Mouse (Mus musculus) lung, embryonic 15.5 days (tissue): ENCODE measurements at regions not wholly inside any gene's neighbourhood (a gene's known extent, or its start where the extent isn't known, plus 50 kb on each side); places are given as distances from the start of the nearest gene placed in this dataset.
A peak's percentile ranks its signal among the peaks of the same experiment; 100 is the strongest.
"Not testable (repeated sequence)": the region's sequence is repeated elsewhere in the genome, so short reads cannot be mapped to it uniquely, and the experiment has no call there.

ENCODE experiments used
- ATAC-seq: fragments of 200-750 bp; cut with Nextera tagmentation; 2 replicates; pipeline ENCODE4 v1.8.0; 2017; ENCODE audit warnings: moderate number of reproducible peaks, borderline replicate concordance; ENCODE audit not compliant: low FRiP score, low TSS enrichment; ENCODE audit errors: extremely low read depth
- H3K27ac ChIP-seq: fragments of 300-500 bp; sonication (generic); 2 replicates; pipeline ENCODE4 v1.5.1; 2015; ENCODE audit warnings: moderate library complexity, mild to moderate bottlenecking, inconsistent platforms
- H3K27me3 ChIP-seq: fragments of 300-500 bp; sonication (generic); 2 replicates; pipeline ENCODE4 v1.6.1; 2015; ENCODE audit warnings: inconsistent platforms
- H3K36me3 ChIP-seq: fragments of 300-500 bp; sonication (generic); 2 replicates; pipeline ENCODE4 v1.6.1; 2015; ENCODE audit warnings: inconsistent platforms
- H3K4me1 ChIP-seq: fragments of 300-500 bp; sonication (generic); 2 replicates; pipeline ENCODE4 v1.6.1; 2015; ENCODE audit warnings: inconsistent platforms
- H3K4me2 ChIP-seq: fragments of 300-500 bp; sonication (generic); 2 replicates; pipeline ENCODE4 v1.6.1; 2015; ENCODE audit warnings: inconsistent platforms, mild to moderate bottlenecking, moderate library complexity
- H3K4me3 ChIP-seq: fragments of 300-500 bp; sonication (generic); 2 replicates; pipeline ENCODE4 v1.5.1; 2015; ENCODE audit warnings: mild to moderate bottlenecking, inconsistent platforms
- H3K9ac ChIP-seq: fragments of 300-500 bp; sonication (generic); 2 replicates; pipeline ENCODE4 v1.6.1; 2015; ENCODE audit warnings: inconsistent platforms
- H3K9me3 ChIP-seq: fragments of 300-500 bp; sonication (generic); 2 replicates; pipeline ENCODE4 v1.6.1; 2016; ENCODE audit warnings: inconsistent platforms
- WGBS: fragments of 180-500 bp; shearing (Covaris S2); methylation state at CpG from one replicate; pipeline ENCODE4 v1.1.7; 2015; 5-methylcytosine and 5-hydroxymethylcytosine counted together

GRCm38 (mm10) chr12:114285082-114285481 lies 741.4 kb downstream of the Adam6a start:
- H3K4me3 ChIP-seq = no peak overlapping the region
- H3K27me3 ChIP-seq = no peaks in the 10 kb centered on the region
- peaks cover 9% of the 10 kb centered on the region for H3K9me3 ChIP-seq
- H3K36me3 ChIP-seq = no peaks in the 10 kb centered on the region
- H3K9ac ChIP-seq = no peak overlapping the region
- no peak overlapping the region for H3K27ac ChIP-seq
- 93% methylated on average over 1 of the region's 1 CpGs for WGBS
- ATAC-seq = no peak
- no peak overlapping the region for H3K4me2 ChIP-seq
- H3K4me1 ChIP-seq = no peaks in the 10 kb centered on the region

GRCm38 (mm10) chr12:114287041-114287440 lies 743.3 kb downstream of the Adam6a start:
- Histone ChIP-seq H3K27me3 (no peaks in the 10 kb centered on the region), H3K4me3 (no peak overlapping the region), H3K36me3 (no peaks in the 10 kb centered on the region), H3K4me2 (no peak overlapping the region), H3K27ac (no peak overlapping the region), H3K4me1 (no peaks in the 10 kb centered on the region), H3K9me3 (peaks cover 8% of the 10 kb centered on the region), H3K9ac (no peak overlapping the region)
- 79% methylated on average over 3 of the region's 3 CpGs for WGBS
- ATAC-seq = no peak

- H3K4me2 ChIP-seq = no peak overlapping the region
- no peak for ATAC-seq
- no peak overlapping the region for H3K27ac ChIP-seq
- H3K36me3 ChIP-seq = no peaks in the 10 kb centered on the region
- H3K4me3 ChIP-seq = no peak overlapping the region
- 92% methylated on average over 3 of the region's 3 CpGs for WGBS
- no peaks in the 10 kb centered on the region for H3K27me3 ChIP-seq
- H3K4me1 ChIP-seq = no peaks in the 10 kb centered on the region
- H3K9ac ChIP-seq = no peak overlapping the region
- peaks cover 4% of the 10 kb centered on the region; the same call in 1 of the 2 replicates for H3K9me3 ChIP-seq
Observed at GRCm38 (mm10) chr12:114291083-114291482, 747.4 kb downstream of the Adam6a start.

- no peaks in the 10 kb centered on the region for H3K4me1 ChIP-seq
- no peaks in the 10 kb centered on the region for H3K36me3 ChIP-seq
- H3K9ac ChIP-seq = no peak overlapping the region
- no peak overlapping the region for H3K27ac ChIP-seq
- H3K27me3 ChIP-seq = no peaks in the 10 kb centered on the region
- H3K4me3 ChIP-seq = no peak overlapping the region
- 69% methylated on average over 5 of the region's 5 CpGs for WGBS
- peaks cover 7% of the 10 kb centered on the region; the same call in 1 of the 2 replicates for H3K9me3 ChIP-seq
- no peak overlapping the region for H3K4me2 ChIP-seq
- no peak for ATAC-seq
Observed at GRCm38 (mm10) chr12:114299771-114300170, 756.1 kb downstream of the Adam6a start.

- 72% methylated on average over 2 of the region's 2 CpGs for WGBS
Observed at GRCm38 (mm10) chr12:114301728-114302127, 758.0 kb downstream of the Adam6a start.

GRCm38 (mm10) chr12:114332552-114332951 lies 788.8 kb downstream of the Adam6a start:
- no peaks in the 10 kb centered on the region for H3K4me1 ChIP-seq
- no peak overlapping the region for H3K4me3 ChIP-seq
- H3K27me3 ChIP-seq = no peaks in the 10 kb centered on the region
- no peak overlapping the region for H3K9ac ChIP-seq
- 0 out of 2 replicates have a peak, but pooled peaks cover 4% of the 10 kb centered on the region for H3K9me3 ChIP-seq
- no peak for ATAC-seq
- no peak overlapping the region for H3K27ac ChIP-seq
- H3K36me3 ChIP-seq = no peaks in the 10 kb centered on the region
- no peak overlapping the region for H3K4me2 ChIP-seq

More at GRCm38 (mm10) chr12:114301728-114302127, 758.0 kb downstream of the Adam6a start:
- Histone ChIP-seq H3K4me2 (no peak overlapping the region), H3K9me3 (peaks cover 7% of the 10 kb centered on the region; the same call in 1 of the 2 replicates), H3K27ac (no peak overlapping the region), H3K4me1 (no peaks in the 10 kb centered on the region), H3K36me3 (no peaks in the 10 kb centered on the region), H3K4me3 (no peak overlapping the region), H3K9ac (no peak overlapping the region), H3K27me3 (no peaks in the 10 kb centered on the region)
- no peak for ATAC-seq

GRCm38 (mm10) chr12:114366276-114366675 lies 822.6 kb downstream of the Adam6a start:
- no peak for ATAC-seq
- H3K4me3 ChIP-seq = no peak overlapping the region
- H3K36me3 ChIP-seq = no peaks in the 10 kb centered on the region
- no peaks in the 10 kb centered on the region for H3K27me3 ChIP-seq
- no peak overlapping the region for H3K9ac ChIP-seq
- H3K9me3 ChIP-seq = no peaks in the 10 kb centered on the region; the same call in 1 of the 2 replicates
- WGBS = 50% methylated on average over 3 of the region's 3 CpGs
- H3K4me1 ChIP-seq = no peaks in the 10 kb centered on the region
- H3K27ac ChIP-seq = no peak overlapping the region
- no peak overlapping the region for H3K4me2 ChIP-seq

GRCm38 (mm10) chr12:114378696-114379350 lies 835.1 kb downstream of the Adam6a start:
- peak overlapping the region; percentile 30 for H3K4me3 ChIP-seq
- not testable (repeated sequence) for H3K27ac ChIP-seq, H3K9me3 ChIP-seq, H3K36me3 ChIP-seq, ATAC-seq, H3K27me3 ChIP-seq, H3K9ac ChIP-seq, H3K4me1 ChIP-seq
- H3K4me2 ChIP-seq = peak overlapping the region; percentile 39
- WGBS = 27% methylated on average over 38 of the region's 43 CpGs

GRCm38 (mm10) chr12:114391447-114391846 lies 847.7 kb downstream of the Adam6a start:
- Histone ChIP-seq H3K27me3 (no peaks in the 10 kb centered on the region), H3K4me1 (no peaks in the 10 kb centered on the region), H3K9me3 (0 out of 2 replicates have a peak, but pooled peaks cover 11% of the 10 kb centered on the region), H3K4me2 (no peak overlapping the region), H3K27ac (no peak overlapping the region), H3K9ac (no peak overlapping the region), H3K4me3 (no peak overlapping the region), H3K36me3 (no peaks in the 10 kb centered on the region)
- no peak for ATAC-seq
- WGBS = 70% methylated on average over 2 of the region's 2 CpGs

- no peaks in the 10 kb centered on the region for H3K27me3 ChIP-seq
- 31% methylated on average over 2 of the region's 2 CpGs for WGBS
Observed at GRCm38 (mm10) chr12:114406206-114406605, 862.5 kb downstream of the Adam6a start.

GRCm38 (mm10) chr12:114434529-114434928 lies 890.8 kb downstream of the Adam6a start:
- ATAC-seq = no peak

More at GRCm38 (mm10) chr12:114406206-114406605, 862.5 kb downstream of the Adam6a start:
- Histone ChIP-seq H3K9ac (no peak overlapping the region), H3K4me1 (no peaks in the 10 kb centered on the region), H3K4me2 (no peak overlapping the region), H3K9me3 (no peaks in the 10 kb centered on the region; the same call in 1 of the 2 replicates), H3K27ac (no peak overlapping the region), H3K4me3 (no peak overlapping the region), H3K36me3 (no peaks in the 10 kb centered on the region)
- ATAC-seq = no peak

GRCm38 (mm10) chr12:114462037-114462436 lies 918.3 kb downstream of the Adam6a start:
- no peak overlapping the region for H3K9ac ChIP-seq

More at GRCm38 (mm10) chr12:114434529-114434928, 890.8 kb downstream of the Adam6a start:
- Histone ChIP-seq H3K4me1 (no peaks in the 10 kb centered on the region), H3K9ac (no peak overlapping the region), H3K36me3 (no peaks in the 10 kb centered on the region), H3K4me3 (no peak overlapping the region), H3K9me3 (no peaks in the 10 kb centered on the region), H3K27me3 (no peaks in the 10 kb centered on the region), H3K4me2 (no peak overlapping the region), H3K27ac (no peak overlapping the region)

More at GRCm38 (mm10) chr12:114462037-114462436, 918.3 kb downstream of the Adam6a start:
- Histone ChIP-seq H3K36me3 (no peaks in the 10 kb centered on the region), H3K27me3 (no peaks in the 10 kb centered on the region), H3K4me1 (no peaks in the 10 kb centered on the region), H3K4me2 (no peak overlapping the region), H3K9me3 (no peaks in the 10 kb centered on the region; the same call in 1 of the 2 replicates), H3K4me3 (no peak overlapping the region), H3K27ac (no peak overlapping the region)
- no peak for ATAC-seq
- WGBS = 74% methylated on average over 5 of the region's 5 CpGs
